Mouse (Mus musculus): ENCODE measurements around the gene Cyp8b1.

GRCm38 (mm10) chr9:121901710-121902700 lies 14.1 kb downstream of the Cyp8b1 start:
- no peak for TF ChIP-seq CTCF (IDR thresholded peaks at IDR 0.05)
- TF ChIP-seq POLR2A (IDR thresholded peaks at IDR 0.05; ENCODE audit: insufficient read depth, low read depth, low read length) = no peak
- TF ChIP-seq EP300 (IDR thresholded peaks at IDR 0.05; ENCODE audit: insufficient read depth, low read depth, low read length) = no peak

All from heart, adult 2 months (tissue).